Mouse (Mus musculus): Measurements from ENCODE around the gene Gpam.

Gene Gpam

DNA sequence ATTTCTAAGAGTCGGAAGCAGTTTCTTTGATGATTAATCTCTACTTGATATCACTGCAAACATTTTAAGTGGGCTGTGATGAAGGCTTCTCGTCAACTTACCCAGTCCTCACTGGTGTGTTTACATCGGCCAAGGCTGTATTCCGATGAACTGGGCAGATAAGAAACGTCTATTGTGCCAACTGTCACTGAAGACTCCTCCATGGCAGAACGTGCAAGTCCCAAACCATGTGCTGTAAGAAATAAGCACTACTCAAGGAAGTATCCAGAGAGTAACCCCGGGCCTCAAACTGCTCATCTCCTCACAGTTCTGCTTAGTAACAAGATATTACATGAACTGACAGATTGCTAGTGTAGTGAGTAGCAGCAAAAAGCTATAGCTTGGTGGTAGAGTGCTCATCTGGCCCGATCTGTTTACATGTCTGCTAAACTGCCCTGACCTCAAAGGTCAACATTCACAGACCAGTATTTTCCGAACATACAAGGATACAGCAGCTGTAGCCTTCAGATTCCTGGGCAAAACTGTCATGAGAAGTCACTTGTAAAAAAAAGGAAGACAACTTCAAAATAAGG is 29.6 kb downstream of the Gpam start:
- no peak for TF ChIP-seq POU5F1 (IDR thresholded peaks at IDR 0.05; ENCODE audit: borderline replicate concordance, low read length)
- TF ChIP-seq CTCF (conservative IDR thresholded peaks at IDR 0.05; ENCODE audit: low read length): no peak
- no peak for TF ChIP-seq NANOG (IDR thresholded peaks at IDR 0.05; ENCODE audit: borderline replicate concordance, low read length)
- H3K9me3 ChIP-seq (ENCODE audit: low read length): no peaks in the 10 kb centered on the region
- no peaks in the 10 kb centered on the region for H3K27me3 ChIP-seq (ENCODE audit: insufficient read depth, low read length)
- no peak overlapping the region for H3K4me3 ChIP-seq (replicated peaks; ENCODE audit: low read length)
- peaks cover 29% of the 10 kb centered on the region for H3K36me3 ChIP-seq (ENCODE audit: insufficient read depth, low read length)
- peaks cover 20% of the 10 kb centered on the region for H3K4me1 ChIP-seq (replicated peaks; ENCODE audit: low read depth, low read length)

DNA sequence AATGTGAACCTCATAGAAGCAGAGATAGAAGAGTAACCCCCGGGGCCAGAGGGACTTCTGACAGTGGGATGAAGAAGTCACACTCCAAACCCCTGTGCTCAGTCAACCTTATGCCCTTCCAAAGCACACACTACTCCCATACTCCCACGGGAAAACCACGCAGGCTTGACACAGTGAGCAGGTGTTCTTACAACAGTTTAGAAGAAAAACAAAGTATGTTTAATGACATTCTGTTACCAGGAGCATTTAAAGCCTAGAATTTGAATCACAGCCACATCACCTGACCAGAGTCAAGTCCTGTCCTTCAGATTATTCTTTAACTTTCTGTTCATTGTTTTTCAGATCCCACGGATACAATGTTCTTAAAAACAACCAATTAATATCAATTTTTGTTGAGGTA is 30.4 kb downstream of the Gpam start:
- Histone ChIP-seq H3K27me3 (ENCODE audit: insufficient read depth, low read length) (no peaks in the 10 kb centered on the region), H3K4me1 (replicated peaks; ENCODE audit: low read depth, low read length) (peaks cover 20% of the 10 kb centered on the region), H3K36me3 (ENCODE audit: insufficient read depth, low read length) (peaks cover 35% of the 10 kb centered on the region), H3K9me3 (ENCODE audit: low read length) (no peaks in the 10 kb centered on the region), H3K4me3 (replicated peaks; ENCODE audit: low read length) (no peak overlapping the region)
- TF ChIP-seq POU5F1 (IDR thresholded peaks at IDR 0.05; ENCODE audit: borderline replicate concordance, low read length): no peak
- no peak for TF ChIP-seq CTCF (conservative IDR thresholded peaks at IDR 0.05; ENCODE audit: low read length)
- TF ChIP-seq NANOG (IDR thresholded peaks at IDR 0.05; ENCODE audit: borderline replicate concordance, low read length): no peak

DNA sequence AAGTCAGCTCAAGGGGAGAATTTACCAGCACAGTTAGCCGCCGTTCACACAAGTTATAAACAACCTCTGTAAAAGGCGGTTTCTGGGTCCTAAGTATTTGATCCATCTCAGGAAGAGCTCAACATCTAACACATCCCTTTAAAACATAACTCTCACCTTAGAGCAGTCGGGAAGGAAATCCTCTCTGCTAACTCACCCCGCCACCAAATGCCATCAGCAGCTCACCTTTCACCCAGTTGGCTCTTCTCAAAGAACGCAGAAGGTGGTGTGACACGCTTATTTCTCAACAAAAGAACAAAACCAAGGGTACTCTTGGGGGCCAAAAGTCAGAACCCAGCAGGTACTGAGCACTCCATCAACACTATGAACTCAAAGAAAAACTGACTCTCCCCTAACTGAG is 31.5 kb downstream of the Gpam start:
- TF ChIP-seq POU5F1 (IDR thresholded peaks at IDR 0.05; ENCODE audit: borderline replicate concordance, low read length): no peak
- no peak for TF ChIP-seq CTCF (conservative IDR thresholded peaks at IDR 0.05; ENCODE audit: low read length)
- H3K36me3 ChIP-seq (ENCODE audit: insufficient read depth, low read length): peaks cover 42% of the 10 kb centered on the region
- no peak overlapping the region for H3K4me3 ChIP-seq (replicated peaks; ENCODE audit: low read length)
- H3K27me3 ChIP-seq (ENCODE audit: insufficient read depth, low read length): no peaks in the 10 kb centered on the region
- H3K9me3 ChIP-seq (ENCODE audit: low read length): no peaks in the 10 kb centered on the region
- peaks cover 25% of the 10 kb centered on the region for H3K4me1 ChIP-seq (replicated peaks; ENCODE audit: low read depth, low read length)

DNA sequence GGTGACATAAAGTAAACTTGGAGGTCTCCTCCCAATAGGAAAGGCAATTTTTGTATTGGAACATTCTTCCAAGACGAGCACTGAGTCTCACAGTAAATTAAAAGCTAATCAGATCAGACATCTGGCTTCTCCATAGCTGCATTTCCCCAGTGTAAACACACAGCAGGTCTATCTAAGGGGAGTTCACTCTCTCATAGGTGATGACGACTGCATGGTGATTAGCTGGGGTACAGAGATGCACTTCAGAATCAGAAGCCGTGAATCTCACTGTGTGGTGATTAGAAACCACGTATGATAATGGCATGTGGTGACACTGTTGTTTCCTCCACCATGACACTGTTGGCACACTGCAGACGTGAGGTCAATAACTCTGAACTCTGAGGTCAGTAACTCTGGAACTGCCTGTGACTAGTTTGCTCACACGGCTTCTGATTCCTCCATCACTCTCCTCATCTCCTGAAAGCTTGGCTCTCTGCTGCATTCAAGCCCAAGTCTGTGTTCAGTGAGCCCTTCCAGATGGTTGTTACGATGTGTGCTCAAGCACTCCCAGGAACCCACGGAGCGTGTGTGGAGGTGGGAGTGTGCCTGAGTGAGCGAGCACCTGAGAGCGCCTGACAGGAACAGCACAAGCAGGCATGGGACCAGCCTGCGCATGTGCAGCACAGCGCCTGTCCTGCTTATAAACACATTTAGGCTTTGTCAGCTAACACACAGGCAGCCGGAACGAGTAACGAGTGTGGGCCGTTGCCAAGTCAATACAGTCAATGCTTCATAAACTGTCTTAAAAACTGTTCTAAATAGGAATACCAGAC is 35.2 kb downstream of the Gpam start:
- Histone ChIP-seq H3K36me3 (ENCODE audit: insufficient read depth, low read length) (peaks cover 79% of the 10 kb centered on the region), H3K4me1 (replicated peaks; ENCODE audit: low read depth, low read length) (peaks cover 14% of the 10 kb centered on the region), H3K4me3 (replicated peaks; ENCODE audit: low read length) (no peak overlapping the region), H3K27me3 (ENCODE audit: insufficient read depth, low read length) (no peaks in the 10 kb centered on the region), H3K9me3 (ENCODE audit: low read length) (no peaks in the 10 kb centered on the region)
- TF ChIP-seq POU5F1 (IDR thresholded peaks at IDR 0.05; ENCODE audit: borderline replicate concordance, low read length) (no peak), CTCF (conservative IDR thresholded peaks at IDR 0.05; ENCODE audit: low read length) (no peak), NANOG (IDR thresholded peaks at IDR 0.05; ENCODE audit: borderline replicate concordance, low read length) (no peak)

DNA sequence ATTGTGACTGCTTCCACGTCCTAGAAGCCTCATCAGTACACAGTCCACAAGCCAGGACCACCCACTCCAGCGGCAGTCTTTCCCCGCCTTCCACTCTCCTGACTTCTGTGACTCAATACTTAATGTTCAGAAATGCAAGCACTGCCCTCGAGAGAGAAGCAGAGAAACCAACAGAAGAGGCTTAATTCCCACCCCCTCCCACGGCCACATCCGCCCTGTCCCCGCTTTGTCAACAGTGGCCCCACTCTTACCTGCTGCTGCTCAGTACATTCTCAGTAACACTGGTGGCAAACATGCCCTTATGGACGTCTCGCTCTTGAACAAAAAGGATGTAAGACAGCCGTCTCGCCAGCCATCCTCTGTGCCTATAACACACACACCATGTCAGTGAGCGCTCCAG is 36.2 kb downstream of the Gpam start:
- Histone ChIP-seq H3K27me3 (ENCODE audit: insufficient read depth, low read length) (no peaks in the 10 kb centered on the region), H3K9me3 (ENCODE audit: low read length) (no peaks in the 10 kb centered on the region), H3K4me1 (replicated peaks; ENCODE audit: low read depth, low read length) (peaks cover 14% of the 10 kb centered on the region), H3K36me3 (ENCODE audit: insufficient read depth, low read length) (peaks cover 85% of the 10 kb centered on the region), H3K4me3 (replicated peaks; ENCODE audit: low read length) (no peak overlapping the region)
- TF ChIP-seq CTCF (conservative IDR thresholded peaks at IDR 0.05; ENCODE audit: low read length): no peak
- TF ChIP-seq POU5F1 (IDR thresholded peaks at IDR 0.05; ENCODE audit: borderline replicate concordance, low read length): no peak
- no peak for TF ChIP-seq NANOG (IDR thresholded peaks at IDR 0.05; ENCODE audit: borderline replicate concordance, low read length)

DNA sequence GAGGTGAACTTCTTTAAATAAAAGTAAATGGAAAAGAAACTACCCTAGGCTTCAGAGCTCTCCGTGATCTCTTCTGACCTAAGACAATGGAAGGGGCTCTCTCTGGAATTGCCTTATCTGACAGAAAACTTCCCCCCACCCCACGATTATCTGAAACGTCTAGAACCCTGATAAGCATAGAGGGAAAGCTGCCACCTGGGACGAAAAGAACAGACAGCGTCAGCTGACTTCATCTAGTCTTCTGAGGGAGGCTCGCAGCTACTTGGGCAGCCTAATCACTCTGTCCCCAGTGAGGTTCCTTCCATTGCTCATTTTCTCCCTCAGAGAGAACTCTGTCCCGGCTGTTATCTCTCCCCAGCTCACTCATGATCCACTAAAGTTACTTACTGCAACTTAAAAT is 36.9 kb downstream of the Gpam start:
- no peaks in the 10 kb centered on the region for H3K9me3 ChIP-seq (ENCODE audit: low read length)
- peaks cover 14% of the 10 kb centered on the region for H3K4me1 ChIP-seq (replicated peaks; ENCODE audit: low read depth, low read length)
- no peak for TF ChIP-seq NANOG (IDR thresholded peaks at IDR 0.05; ENCODE audit: borderline replicate concordance, low read length)
- no peak for TF ChIP-seq CTCF (conservative IDR thresholded peaks at IDR 0.05; ENCODE audit: low read length)
- no peak for TF ChIP-seq POU5F1 (IDR thresholded peaks at IDR 0.05; ENCODE audit: borderline replicate concordance, low read length)
- no peak overlapping the region for H3K4me3 ChIP-seq (replicated peaks; ENCODE audit: low read length)
- H3K27me3 ChIP-seq (ENCODE audit: insufficient read depth, low read length): no peaks in the 10 kb centered on the region
- peaks cover 85% of the 10 kb centered on the region for H3K36me3 ChIP-seq (ENCODE audit: insufficient read depth, low read length)

DNA sequence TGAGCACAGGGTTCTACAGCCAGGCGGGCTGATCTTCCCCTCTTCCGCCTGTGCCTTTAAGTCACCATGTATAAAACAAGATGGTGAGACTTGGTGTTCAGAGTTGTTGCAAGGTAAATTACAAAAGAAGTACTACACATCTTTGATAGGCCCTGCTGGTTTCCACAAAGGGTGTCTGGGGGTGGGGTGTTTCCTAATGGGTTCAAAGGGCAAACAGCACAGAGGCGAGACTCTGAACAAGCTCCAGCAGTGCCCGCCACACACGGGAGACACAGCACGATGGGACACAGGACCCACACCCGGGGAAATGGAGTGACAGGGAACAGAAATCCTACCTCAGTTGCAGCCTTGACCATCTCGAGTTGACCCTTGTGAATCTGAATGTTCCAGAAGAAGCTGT is 39.3 kb downstream of the Gpam start:
- H3K4me1 ChIP-seq (replicated peaks; ENCODE audit: low read depth, low read length): peaks cover 14% of the 10 kb centered on the region
- no peak for TF ChIP-seq CTCF (conservative IDR thresholded peaks at IDR 0.05; ENCODE audit: low read length)
- TF ChIP-seq NANOG (IDR thresholded peaks at IDR 0.05; ENCODE audit: borderline replicate concordance, low read length): no peak; the same call in 1 of the 2 replicates
- TF ChIP-seq POU5F1 (IDR thresholded peaks at IDR 0.05; ENCODE audit: borderline replicate concordance, low read length): no peak
- no peak overlapping the region for H3K4me3 ChIP-seq (replicated peaks; ENCODE audit: low read length)

DNA sequence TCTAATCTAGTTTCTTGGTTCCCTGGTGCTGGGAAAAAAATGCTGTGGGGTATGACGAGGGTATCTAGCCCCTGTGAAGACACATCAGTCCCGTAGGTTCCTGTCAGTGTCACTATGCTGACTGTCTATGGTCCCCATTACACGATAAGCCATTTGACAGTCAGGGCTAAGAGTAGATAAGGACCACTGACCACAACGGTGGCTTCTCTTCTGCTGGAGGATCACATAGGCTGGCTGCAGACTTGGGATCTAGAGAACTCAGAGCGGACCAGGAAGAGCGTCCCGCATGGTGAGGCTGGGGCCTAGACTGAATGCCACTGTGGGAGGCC is 41.2 kb downstream of the Gpam start:
- H3K36me3 ChIP-seq (ENCODE audit: insufficient read depth, low read length): peaks cover 99% of the 10 kb centered on the region
- no peak for TF ChIP-seq POU5F1 (IDR thresholded peaks at IDR 0.05; ENCODE audit: borderline replicate concordance, low read length)
- TF ChIP-seq CTCF (conservative IDR thresholded peaks at IDR 0.05; ENCODE audit: low read length): no peak
- TF ChIP-seq NANOG (IDR thresholded peaks at IDR 0.05; ENCODE audit: borderline replicate concordance, low read length): no peak
- peaks cover 11% of the 10 kb centered on the region for H3K4me1 ChIP-seq (replicated peaks; ENCODE audit: low read depth, low read length)
- peaks cover 29% of the 10 kb centered on the region for H3K9me3 ChIP-seq (ENCODE audit: low read length)
- no peak overlapping the region for H3K4me3 ChIP-seq (replicated peaks; ENCODE audit: low read length)
- H3K27me3 ChIP-seq (ENCODE audit: insufficient read depth, low read length): no peaks in the 10 kb centered on the region

More for the DNA sequence above, 39.3 kb downstream of the Gpam start:
- Histone ChIP-seq H3K36me3 (ENCODE audit: insufficient read depth, low read length) (peaks cover 94% of the 10 kb centered on the region), H3K27me3 (ENCODE audit: insufficient read depth, low read length) (no peaks in the 10 kb centered on the region), H3K9me3 (ENCODE audit: low read length) (peaks cover 15% of the 10 kb centered on the region)

All from E14TG2a.4 (cell line).